Mouse (Mus musculus) limb, embryonic 11.5 days (tissue): ENCODE measurements at regions not wholly inside any gene's neighbourhood (a gene's known extent, or its start where the extent isn't known, plus 50 kb on each side); places are given as distances from the start of the nearest gene placed in this dataset.

Experiments
- ATAC-seq: fragments of 200-750 bp; cut with Nextera tagmentation; 2 replicates; pipeline ENCODE4 v1.8.0; 2017; ENCODE audit warnings: low read depth; ENCODE audit not compliant: insufficient number of reproducible peaks, low FRiP score, low TSS enrichment
- DNase-seq: peaks from one replicate; pipeline ENCODE4 v3.0.0-alpha.2; 2015; ENCODE audit warnings: low spot score
- H3K27ac ChIP-seq: fragments of 300-500 bp; sonication (generic); replicated peaks from 2 replicates; pipeline ENCODE4 v1.5.1; 2014; ENCODE audit warnings: low read depth, mild to moderate bottlenecking, low read length
- H3K27me3 ChIP-seq: fragments of 300-500 bp; sonication (generic); 2 replicates; pipeline ENCODE4 v1.6.1; 2014; ENCODE audit warnings: mild to moderate bottlenecking, low read length, mixed read lengths; ENCODE audit not compliant: control insufficient read depth, insufficient read depth
- H3K36me3 ChIP-seq: fragments of 300-500 bp; sonication (generic); 2 replicates; pipeline ENCODE4 v1.6.1; 2014; ENCODE audit warnings: mild to moderate bottlenecking, low read length, moderate library complexity, mixed read lengths; ENCODE audit not compliant: control insufficient read depth, insufficient read depth
- H3K4me1 ChIP-seq: fragments of 300-500 bp; sonication (generic); 2 replicates; pipeline ENCODE4 v1.6.1; 2014; ENCODE audit warnings: low read length, mixed read lengths; ENCODE audit not compliant: control insufficient read depth, insufficient read depth
- H3K4me2 ChIP-seq: fragments of 300-500 bp; sonication (generic); 2 replicates; pipeline ENCODE4 v1.6.1; 2014; ENCODE audit warnings: low read depth, mild to moderate bottlenecking, moderate library complexity; ENCODE audit not compliant: severe bottlenecking
- H3K4me3 ChIP-seq: fragments of 300-500 bp; sonication (generic); 2 replicates; pipeline ENCODE4 v1.5.1; 2014; ENCODE audit warnings: low read depth, low read length
- H3K9ac ChIP-seq: fragments of 300-500 bp; sonication (generic); 2 replicates; pipeline ENCODE4 v1.6.1; 2014; ENCODE audit warnings: mild to moderate bottlenecking, low read length
- H3K9me3 ChIP-seq: fragments of 300-500 bp; sonication (generic); 2 replicates; pipeline ENCODE4 v1.6.1; 2016; ENCODE audit warnings: low read length; ENCODE audit not compliant: control insufficient read depth
- WGBS: fragments of 180-500 bp; shearing (Covaris S2); extraction: QIAGEN DNeasy Blood & Tissue Kit; methylation state at CpG from one replicate; pipeline ENCODE4 v1.1.7; 2014; 5-methylcytosine and 5-hydroxymethylcytosine counted together

DNA sequence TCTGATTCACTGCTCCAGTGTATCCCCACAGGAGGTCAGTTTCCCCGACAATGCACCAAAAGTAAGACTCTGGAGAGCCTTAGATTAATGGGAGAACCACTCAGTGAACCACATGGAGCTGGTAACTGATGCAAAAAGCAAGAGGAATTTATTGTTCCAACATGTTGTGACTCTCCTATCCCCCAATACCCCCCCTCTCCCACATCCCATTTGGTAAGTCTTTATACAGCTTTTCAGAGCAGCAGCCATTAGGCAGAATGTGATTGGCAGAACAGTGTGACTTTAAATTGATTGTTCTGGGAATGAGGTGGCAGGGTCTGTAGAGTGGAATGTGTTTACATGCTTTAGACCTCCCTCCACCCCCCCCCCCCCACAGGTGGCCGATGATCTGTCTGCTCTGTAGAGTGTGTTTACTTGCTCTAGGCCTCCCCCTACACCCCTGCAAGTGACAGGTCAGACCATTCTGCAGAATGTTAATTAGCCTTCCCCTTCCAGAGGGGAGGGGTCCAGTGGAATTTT, 6497.8 kb upstream of the Gm7489 start:
- Histone ChIP-seq H3K36me3 (no peaks in the 10 kb centered on the region), H3K9me3 (no peaks in the 10 kb centered on the region), H3K4me3 (no peak overlapping the region), H3K9ac (no peak overlapping the region), H3K4me1 (no peaks in the 10 kb centered on the region), H3K4me2 (no peak overlapping the region), H3K27me3 (no peaks in the 10 kb centered on the region), H3K27ac (no peak overlapping the region)
- WGBS, result 13% methylated on average over 2 of the region's 2 CpGs
- ATAC-seq, result peak; percentile 82
- DNase-seq, result peak; percentile 34
